Mouse (Mus musculus) CH12.LX (cell line): ENCODE measurements around the gene Elob. TPM values are rescaled to one million over a fixed set of nuclear protein-coding genes. Genes with fewer than 3 reads are reported as not detected.

Source experiments
- DNase-seq: peaks from one replicate; pipeline ENCODE4 v3.0.0-alpha.2; 2013; ENCODE audit errors: extremely low read depth
- H3K27ac ChIP-seq: 2 replicates; pipeline ENCODE4 v1.5.1; 2012; ENCODE audit warnings: low read depth, mild to moderate bottlenecking, control low read depth, moderate library complexity; ENCODE audit not compliant: insufficient read depth
- H3K27me3 ChIP-seq: replicated peaks from 2 replicates; pipeline ENCODE3; 2012; ENCODE audit warnings: inconsistent platforms
- H3K36me3 ChIP-seq, 2 experiments: replicated peaks in 1 of 2; 2 replicates each; pipeline versions ENCODE3 to v1.6.1; 2012; ENCODE audit warnings: inconsistent platforms in 1 of 2, low read length in 1 of 2, mild to moderate bottlenecking in 1 of 2, mixed read lengths in 1 of 2, moderate library complexity in 1 of 2; ENCODE audit not compliant: control insufficient read depth in 1 of 2, insufficient read depth in 1 of 2
- H3K4me1 ChIP-seq, 2 experiments: 2 replicates each; pipeline ENCODE4 v1.6.1; 2012; ENCODE audit warnings: inconsistent platforms in 1 of 2, moderate library complexity in 1 of 2; ENCODE audit not compliant: insufficient read depth in 2 of 2, control insufficient read depth in 1 of 2
- H3K4me2 ChIP-seq: 2 replicates; pipeline ENCODE4 v1.6.1; 2012; ENCODE audit warnings: low read depth, mild to moderate bottlenecking, control low read depth; ENCODE audit not compliant: poor library complexity, insufficient read depth, severe bottlenecking
- H3K4me3 ChIP-seq, 3 experiments: fragments of 150-350 bp in 1 of 3; sonication (generic) in 1 of 3; replicated peaks in 1 of 3; 2 replicates each; pipeline versions ENCODE3 to v1.5.1; 2011 to 2012; ENCODE audit warnings: low read depth in 2 of 3, low read length in 2 of 3, mild to moderate bottlenecking in 2 of 3, moderate library complexity in 2 of 3, control low read depth in 1 of 3, improper control_type of control experiment in 1 of 3, inconsistent platforms in 1 of 3, mixed read lengths in 1 of 3; ENCODE audit not compliant: poor library complexity in 1 of 3
- H3K79me2 ChIP-seq: replicated peaks from 2 replicates; pipeline ENCODE4 v1.6.1; 2012; ENCODE audit warnings: mild to moderate bottlenecking, moderate library complexity; ENCODE audit not compliant: control insufficient read depth, poor library complexity, insufficient read depth, severe bottlenecking; ENCODE audit errors: extremely low read depth
- H3K9ac ChIP-seq: 2 replicates; pipeline ENCODE4 v1.6.1; 2012; ENCODE audit warnings: low read depth, mild to moderate bottlenecking, control low read depth, moderate library complexity; ENCODE audit not compliant: insufficient read depth
- H3K9me3 ChIP-seq: replicated peaks from 2 replicates; pipeline ENCODE3; 2012; ENCODE audit warnings: low read length, inconsistent platforms, mixed read lengths
- BHLHE40 ChIP-seq: IDR thresholded peaks from 2 replicates; pipeline ENCODE4 v1.6.1; 2011; ENCODE audit warnings: mild to moderate bottlenecking, low read depth, low read length, improper control_type of control experiment
- CHD2 ChIP-seq: IDR thresholded peaks from 2 replicates; pipeline ENCODE4 v1.6.1; 2011; ENCODE audit warnings: low read length, improper control_type of control experiment
- CTCF ChIP-seq, 2 experiments: IDR thresholded peaks in 1 of 2; conservative IDR thresholded peaks in 1 of 2; 2 replicates each; pipeline ENCODE4 v1.5.1; 2011 to 2012; ENCODE audit warnings: low read depth in 2 of 2, low read length in 2 of 2, improper control_type of control experiment in 1 of 2, inconsistent platforms in 1 of 2, mild to moderate bottlenecking in 1 of 2, moderate library complexity in 1 of 2
- E2F4 ChIP-seq: IDR thresholded peaks from 2 replicates; pipeline ENCODE4 v1.6.1; 2011; ENCODE audit warnings: low read depth, low read length, improper control_type of control experiment; ENCODE audit not compliant: insufficient replicate concordance
- ELF1 ChIP-seq: IDR thresholded peaks from 2 replicates; pipeline ENCODE4 v1.6.1; 2014; ENCODE audit warnings: low read depth, mild to moderate bottlenecking, inconsistent platforms, low read length, improper control_type of control experiment
- EP300 ChIP-seq: IDR thresholded peaks from 2 replicates; pipeline ENCODE4 v1.6.1; 2011; ENCODE audit warnings: low read length, improper control_type of control experiment
- ETS1 ChIP-seq: conservative IDR thresholded peaks from 2 replicates; pipeline ENCODE4 v1.6.1; 2012; ENCODE audit warnings: low read depth, mild to moderate bottlenecking, inconsistent platforms, low read length, improper control_type of control experiment, moderate library complexity
- HCFC1 ChIP-seq: IDR thresholded peaks from 2 replicates; pipeline ENCODE4 v1.6.1; 2012; ENCODE audit warnings: low read depth, mild to moderate bottlenecking, inconsistent platforms, low read length, improper control_type of control experiment
- MAFK ChIP-seq: IDR thresholded peaks from 2 replicates; pipeline ENCODE4 v1.6.1; 2011; ENCODE audit warnings: low read length, improper control_type of control experiment; ENCODE audit not compliant: insufficient replicate concordance
- MAX ChIP-seq: IDR thresholded peaks from 2 replicates; pipeline ENCODE4 v1.6.1; 2011; ENCODE audit warnings: low read length, improper control_type of control experiment
- MAZ ChIP-seq: IDR thresholded peaks from 2 replicates; pipeline ENCODE4 v1.6.1; 2012; ENCODE audit warnings: low read depth, mild to moderate bottlenecking, inconsistent platforms, low read length, improper control_type of control experiment, moderate library complexity
- MEF2A ChIP-seq: IDR thresholded peaks from 2 replicates; pipeline ENCODE4 v1.6.1; 2014; ENCODE audit warnings: low read depth, mild to moderate bottlenecking, inconsistent platforms, low read length, improper control_type of control experiment, borderline replicate concordance
- MYC ChIP-seq: IDR thresholded peaks from 2 replicates; pipeline ENCODE4 v1.6.1; 2011; ENCODE audit warnings: low read depth, mild to moderate bottlenecking, improper control_type of control experiment, low read length
- NRF1 ChIP-seq: IDR thresholded peaks from 2 replicates; pipeline ENCODE4 v1.6.1; 2014; ENCODE audit warnings: low read depth, mild to moderate bottlenecking, inconsistent platforms, low read length, improper control_type of control experiment, moderate library complexity
- PAX5 ChIP-seq: IDR thresholded peaks from 2 replicates; pipeline ENCODE4 v1.6.1; 2012; ENCODE audit warnings: low read length, inconsistent platforms, mixed read lengths
- POLR2A ChIP-seq: IDR thresholded peaks from 2 replicates; pipeline ENCODE4 v1.6.1; 2011; ENCODE audit warnings: low read depth, mild to moderate bottlenecking, improper control_type of control experiment, low read length
- POLR2AphosphoS2 ChIP-seq: IDR thresholded peaks from 2 replicates; pipeline ENCODE4 v1.6.1; 2011; ENCODE audit warnings: low read depth, low read length, improper control_type of control experiment
- RAD21 ChIP-seq: IDR thresholded peaks from 2 replicates; pipeline ENCODE4 v1.6.1; 2011; ENCODE audit warnings: low read depth, mild to moderate bottlenecking, low read length, improper control_type of control experiment, moderate library complexity
- RCOR1 ChIP-seq: conservative IDR thresholded peaks from 2 replicates; pipeline ENCODE4 v1.6.1; 2012; ENCODE audit warnings: low read depth, mild to moderate bottlenecking, inconsistent platforms, low read length, improper control_type of control experiment
- SIN3A ChIP-seq: IDR thresholded peaks from 2 replicates; pipeline ENCODE4 v1.6.1; 2012; ENCODE audit warnings: low read length, improper control_type of control experiment, inconsistent platforms
- USF1 ChIP-seq: IDR thresholded peaks from 2 replicates; pipeline ENCODE4 v1.6.1; 2014; ENCODE audit warnings: low read depth, mild to moderate bottlenecking, inconsistent platforms, low read length, improper control_type of control experiment
- USF2 ChIP-seq: conservative IDR thresholded peaks from 2 replicates; pipeline ENCODE4 v1.6.1; 2011; ENCODE audit warnings: low read depth, low read length, improper control_type of control experiment
- ZC3H11A ChIP-seq: IDR thresholded peaks from 2 replicates; pipeline ENCODE4 v1.6.1; 2012; ENCODE audit warnings: low read depth, mild to moderate bottlenecking, inconsistent platforms, low read length, improper control_type of control experiment
- ZKSCAN1 ChIP-seq: IDR thresholded peaks from 2 replicates; pipeline ENCODE4 v1.6.1; 2012; ENCODE audit warnings: low read depth, inconsistent platforms, low read length, improper control_type of control experiment, borderline replicate concordance
- ZMIZ1 ChIP-seq: IDR thresholded peaks from 2 replicates; pipeline ENCODE4 v1.6.1; 2012; ENCODE audit warnings: low read depth, mild to moderate bottlenecking, inconsistent platforms, low read length, improper control_type of control experiment
- ZNF384 ChIP-seq: IDR thresholded peaks from 2 replicates; pipeline ENCODE4 v1.6.1; 2012; ENCODE audit warnings: low read depth, low read length, improper control_type of control experiment, inconsistent platforms
- dilution Hi-C: fragments of 300-500 bp; cut with MboI; formaldehyde crosslinking; loops from 2 replicates; pipeline ENCODE4 v1.14.3; 2020; ENCODE audit warnings: low sequenced_read_pairs; ENCODE audit not compliant: extremely low pct_unique_long_range_greater_than_20kb, extremely low pct_ligation_motif_present
- in situ Hi-C: fragments of 300-500 bp; cut with MboI; formaldehyde crosslinking; loops from 3 replicates; pipeline ENCODE4 v1.14.3; 2019; ENCODE audit warnings: low sequenced_read_pairs, low pct_ligation_motif_present, low pct_unique_long_range_greater_than_20kb, mixed read lengths
- polyA plus RNA-seq: library from polyadenylated mRNA; unstranded; fragments of >175 nt; gene quantifications from 2 replicates; pipeline ENCODE4 v1.2.1, GENCODE M21; 2012; ENCODE audit warnings: low read depth; ENCODE audit not compliant: insufficient read length
- total RNA-seq, 2 experiments: library from RNA; depleted of rRNA; stranded (reverse); fragments of 300-350 nt in 1 of 2; fragments of >200 nt in 1 of 2; gene quantifications; 2 replicates each; pipeline ENCODE4 v1.2.3; 2012 to 2014

Gene Elob
- total and polyA plus RNA-seq, 3 experiments, result 306 to 534 (median 386) TPM

GRCm38 (mm10) chr17:23820731-23821130, 8.2 kb downstream of the Elob start:
- no peak overlapping the region for H3K4me2 ChIP-seq
- H3K27ac ChIP-seq, result no peak overlapping the region
- TF ChIP-seq USF2 (no peak), SIN3A (no peak), USF1 (no peak), MAZ (no peak)
- no peaks in the 10 kb centered on the region for H3K27me3 ChIP-seq
- no peak overlapping the region for H3K4me3 ChIP-seq
- H3K79me2 ChIP-seq, result peaks cover 25% of the 10 kb centered on the region
- DNase-seq, result no peak
- peaks cover 0 to 13% of the 10 kb centered on the region in 2 experiments; a peak in 1 of 4 replicates for H3K4me1 ChIP-seq
- in situ Hi-C loops (no loop called here), dilution Hi-C loops (no loop called here)
- no peak overlapping the region for H3K9ac ChIP-seq
- peaks cover 97% of the 10 kb centered on the region in 2 experiments for H3K36me3 ChIP-seq
- peaks cover 5% of the 10 kb centered on the region for H3K9me3 ChIP-seq

- H3K4me2 ChIP-seq, result no peak overlapping the region
- no peak overlapping the region for H3K9ac ChIP-seq
- in situ Hi-C loops (no loop called here), dilution Hi-C loops (no loop called here)
- H3K4me3 ChIP-seq, result no peak overlapping the region
- no peak for DNase-seq
- peaks cover 5% of the 10 kb centered on the region for H3K9me3 ChIP-seq
- peaks cover 97 to 99% of the 10 kb centered on the region in 2 experiments for H3K36me3 ChIP-seq
- H3K79me2 ChIP-seq, result peaks cover 31% of the 10 kb centered on the region
- H3K27me3 ChIP-seq, result no peaks in the 10 kb centered on the region
- H3K4me1 ChIP-seq, result peaks cover 0 to 9% of the 10 kb centered on the region in 2 experiments; a peak in 1 of 4 replicates
- H3K27ac ChIP-seq, result no peak overlapping the region
- TF ChIP-seq MEF2A (no peak), E2F4 (no peak), MYC (no peak), ZNF384 (no peak), USF1 (no peak), ZKSCAN1 (no peak), RAD21 (no peak), HCFC1 (no peak), MAZ (no peak), ETS1 (no peak), ZC3H11A (no peak), CTCF (conservative IDR thresholded peaks at IDR 0.05 in 1 of 2, IDR thresholded peaks at IDR 0.05 in 1 of 2; ENCODE audit: low read depth in 2 of 2, low read length in 2 of 2) (no peak), ZMIZ1 (no peak)
Measured at GRCm38 (mm10) chr17:23819235-23819634, 9.7 kb downstream of the Elob start.

GRCm38 (mm10) chr17:23818579-23818978, 10.4 kb downstream of the Elob start:
- Histone ChIP-seq H3K27me3 (no peaks in the 10 kb centered on the region), H3K79me2 (peaks cover 35% of the 10 kb centered on the region), H3K36me3 (peaks cover 96 to 99% of the 10 kb centered on the region in 2 experiments), H3K4me1 (peaks cover 0 to 9% of the 10 kb centered on the region in 2 experiments; a peak in 1 of 4 replicates), H3K9ac (no peak overlapping the region), H3K9me3 (peaks cover 5% of the 10 kb centered on the region), H3K4me2 (no peak overlapping the region), H3K27ac (no peak overlapping the region), H3K4me3 (no peak overlapping the region)
- in situ Hi-C loops, result no loop called here
- DNase-seq, result no peak
- dilution Hi-C loops, result no loop called here
- no peak for TF ChIP-seq ZKSCAN1
- no peak for TF ChIP-seq RCOR1
- TF ChIP-seq POLR2AphosphoS2, result peak; percentile 54; the same call in 1 of the 2 replicates
- no peak for TF ChIP-seq MAX
- no peak for TF ChIP-seq EP300
- no peak for TF ChIP-seq E2F4
- no peak for TF ChIP-seq HCFC1
- TF ChIP-seq SIN3A, result no peak
- TF ChIP-seq BHLHE40, result no peak
- TF ChIP-seq ELF1, result no peak
- peak; percentile 31; the same call in 1 of the 2 replicates for TF ChIP-seq POLR2A
- no peak for TF ChIP-seq CHD2
- TF ChIP-seq CTCF (conservative IDR thresholded peaks at IDR 0.05 in 1 of 2, IDR thresholded peaks at IDR 0.05 in 1 of 2; ENCODE audit: low read depth in 2 of 2, low read length in 2 of 2), result no peak
- TF ChIP-seq MAFK, result no peak
- TF ChIP-seq MAZ, result no peak
- TF ChIP-seq PAX5, result no peak
- TF ChIP-seq NRF1, result no peak
